Mouse (Mus musculus): ENCODE data around the gene Slc6a11. TPM values are rescaled to one million over a fixed set of nuclear protein-coding genes. Genes with fewer than 3 reads are reported as not detected.

The Slc6a11 gene
- polyA plus RNA-seq, 1 experiment = 216 TPM

DNA sequence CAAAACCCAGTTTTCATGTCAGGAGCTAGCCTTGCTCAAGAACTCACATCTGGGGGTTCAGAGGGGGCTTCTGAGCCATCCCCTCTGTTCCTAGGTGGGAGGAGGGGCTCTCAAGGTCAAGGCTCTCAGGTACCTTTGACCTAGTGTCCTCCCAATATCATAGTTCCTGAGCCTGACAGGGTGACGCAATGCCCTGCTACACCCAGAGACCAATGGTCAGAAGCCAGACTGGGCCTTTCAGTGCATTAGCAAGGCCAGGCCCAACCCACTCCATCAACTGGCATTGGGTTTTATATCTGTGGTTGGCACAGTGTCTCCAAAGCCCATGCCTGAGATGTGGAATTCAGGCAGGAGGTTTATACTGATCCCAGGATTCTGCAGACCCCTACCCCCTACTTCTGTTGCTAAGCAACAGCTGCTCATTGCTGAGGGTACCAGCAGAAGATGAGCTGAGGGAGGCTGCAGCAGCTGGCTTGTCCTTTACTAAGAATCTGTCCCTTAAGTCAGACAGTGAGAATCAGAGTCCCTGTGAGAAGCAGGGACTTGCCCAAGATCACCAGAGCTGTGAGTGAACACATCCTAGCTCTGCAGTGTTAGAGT lies 126.8 kb downstream of the Slc6a11 start:
- Histone ChIP-seq H3K4me3 (replicated peaks; ENCODE audit: insufficient read depth, low read depth, low read length) (no peak overlapping the region), H3K27me3 (ENCODE audit: control insufficient read depth, insufficient read depth, low read length) (no peaks in the 10 kb centered on the region), H3K4me1 (ENCODE audit: control insufficient read depth, insufficient read depth, low read length) (peaks cover 5% of the 10 kb centered on the region; the same call in 1 of the 2 replicates), H3K27ac (ENCODE audit: insufficient read depth, low read length) (no peak overlapping the region)
- 93% methylated on average over 1 of the region's 1 CpGs for WGBS
- TF ChIP-seq POLR2A (IDR thresholded peaks at IDR 0.05; ENCODE audit: borderline replicate concordance, insufficient read depth, low read length) = no peak
- TF ChIP-seq CTCF (IDR thresholded peaks at IDR 0.05; ENCODE audit: borderline replicate concordance, insufficient read depth, low read depth, low read length) = no peak
- DNase-seq = no peak

DNA sequence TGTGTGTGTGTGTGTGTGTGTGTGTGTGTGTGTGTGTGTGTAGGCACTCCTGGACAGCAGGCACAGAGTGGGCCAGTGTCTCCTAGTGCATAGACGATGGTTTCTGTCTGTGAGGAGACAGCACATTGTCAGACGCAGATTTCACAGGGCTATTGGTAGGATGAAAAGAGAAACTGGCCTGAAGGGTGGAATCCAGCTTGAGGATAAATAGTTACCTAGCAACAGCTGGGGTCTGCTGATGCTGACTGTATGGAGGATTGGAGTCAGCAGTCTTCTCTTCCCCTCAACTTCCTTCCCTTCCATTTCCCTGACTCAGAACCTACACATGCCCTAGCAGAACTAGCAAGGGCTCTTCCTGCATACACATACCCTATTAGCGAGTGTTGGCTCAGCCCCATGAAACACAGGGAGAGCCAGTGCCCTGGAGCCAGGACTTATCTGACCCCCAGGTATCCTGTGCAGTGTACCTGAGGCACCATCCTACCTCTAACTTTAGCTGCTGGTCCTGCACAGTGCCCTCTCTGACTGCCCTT lies 127.7 kb downstream of the Slc6a11 start:
- peaks cover 5% of the 10 kb centered on the region; the same call in 1 of the 2 replicates for H3K4me1 ChIP-seq (ENCODE audit: control insufficient read depth, insufficient read depth, low read length)
- no peak overlapping the region for H3K4me3 ChIP-seq (replicated peaks; ENCODE audit: insufficient read depth, low read depth, low read length)
- no peak overlapping the region for H3K27ac ChIP-seq (ENCODE audit: insufficient read depth, low read length)
- no peak for DNase-seq
- TF ChIP-seq POLR2A (IDR thresholded peaks at IDR 0.05; ENCODE audit: borderline replicate concordance, insufficient read depth, low read length) (no peak), CTCF (IDR thresholded peaks at IDR 0.05; ENCODE audit: borderline replicate concordance, insufficient read depth, low read depth, low read length) (no peak)
- no peaks in the 10 kb centered on the region for H3K27me3 ChIP-seq (ENCODE audit: control insufficient read depth, insufficient read depth, low read length)
- 73% methylated on average over 3 of the region's 3 CpGs for WGBS

DNA sequence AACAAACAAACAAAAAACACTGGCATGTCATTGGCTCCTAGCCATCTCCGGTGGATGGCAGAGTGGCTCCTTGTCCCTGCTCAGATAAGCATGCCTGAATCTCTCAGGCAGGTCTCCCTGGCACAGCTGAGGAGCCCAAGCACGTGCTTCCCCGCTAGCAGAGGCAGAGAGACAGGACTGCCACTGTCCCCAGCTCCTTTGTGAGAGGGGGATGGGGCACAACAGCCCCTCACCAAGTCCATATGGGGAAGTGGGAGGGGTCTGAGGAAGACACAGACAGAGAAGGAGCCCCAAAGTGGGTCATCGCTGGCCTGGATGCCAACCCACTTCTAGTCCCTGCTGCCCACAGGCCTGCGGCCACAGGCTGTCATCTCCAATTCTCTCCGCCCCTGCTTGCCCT lies 130.6 kb downstream of the Slc6a11 start:
- WGBS = 23% methylated on average over 6 of the region's 6 CpGs
- no peak overlapping the region for H3K27ac ChIP-seq (ENCODE audit: insufficient read depth, low read length)
- H3K27me3 ChIP-seq (ENCODE audit: control insufficient read depth, insufficient read depth, low read length) = no peaks in the 10 kb centered on the region
- no peak overlapping the region for H3K4me3 ChIP-seq (replicated peaks; ENCODE audit: insufficient read depth, low read depth, low read length)
- DNase-seq = peak in 1 of 2 experiments; percentile 29
- TF ChIP-seq POLR2A (IDR thresholded peaks at IDR 0.05; ENCODE audit: borderline replicate concordance, insufficient read depth, low read length) = no peak
- TF ChIP-seq CTCF (IDR thresholded peaks at IDR 0.05; ENCODE audit: borderline replicate concordance, insufficient read depth, low read depth, low read length) = no peak
- peaks cover 5% of the 10 kb centered on the region; the same call in 1 of the 2 replicates for H3K4me1 ChIP-seq (ENCODE audit: control insufficient read depth, insufficient read depth, low read length)

DNA sequence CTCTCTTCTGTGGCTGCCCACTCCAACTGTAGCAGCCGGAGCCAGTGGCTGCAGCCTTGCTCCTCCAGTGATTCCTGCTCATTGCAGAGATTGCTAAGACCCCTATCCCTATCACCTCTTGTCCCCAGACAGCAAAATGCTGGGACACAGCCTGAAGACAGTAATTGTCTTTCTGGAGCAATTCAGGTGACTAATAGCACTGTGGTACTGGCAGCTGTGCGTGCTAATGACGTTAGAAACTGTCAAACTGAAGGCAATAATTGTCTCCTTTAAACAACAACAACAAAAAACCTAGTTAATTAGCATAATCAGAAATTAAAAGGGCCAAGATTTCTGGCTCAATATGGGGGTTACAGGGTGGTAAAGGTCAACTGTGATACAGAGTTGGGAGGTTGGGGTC lies 133.0 kb downstream of the Slc6a11 start:
- 90% methylated on average over 3 of the region's 3 CpGs for WGBS
- no peak for TF ChIP-seq POLR2A (IDR thresholded peaks at IDR 0.05; ENCODE audit: borderline replicate concordance, insufficient read depth, low read length)
- TF ChIP-seq CTCF (IDR thresholded peaks at IDR 0.05; ENCODE audit: borderline replicate concordance, insufficient read depth, low read depth, low read length) = no peak
- no peak overlapping the region for H3K27ac ChIP-seq (ENCODE audit: insufficient read depth, low read length)
- no peak for DNase-seq
- H3K4me3 ChIP-seq (replicated peaks; ENCODE audit: insufficient read depth, low read depth, low read length) = no peak overlapping the region
- no peaks in the 10 kb centered on the region for H3K27me3 ChIP-seq (ENCODE audit: control insufficient read depth, insufficient read depth, low read length)
- peaks cover 7% of the 10 kb centered on the region; the same call in 1 of the 2 replicates for H3K4me1 ChIP-seq (ENCODE audit: control insufficient read depth, insufficient read depth, low read length)

GRCm38 (mm10) chr6:114264426-114264825 lies 133.4 kb downstream of the Slc6a11 start:
- no peak overlapping the region for H3K27ac ChIP-seq (ENCODE audit: insufficient read depth, low read length)
- TF ChIP-seq POLR2A (IDR thresholded peaks at IDR 0.05; ENCODE audit: borderline replicate concordance, insufficient read depth, low read length) (no peak), CTCF (IDR thresholded peaks at IDR 0.05; ENCODE audit: borderline replicate concordance, insufficient read depth, low read depth, low read length) (no peak)
- no peaks in the 10 kb centered on the region for H3K27me3 ChIP-seq (ENCODE audit: control insufficient read depth, insufficient read depth, low read length)
- H3K4me1 ChIP-seq (ENCODE audit: control insufficient read depth, insufficient read depth, low read length) = peaks cover 11% of the 10 kb centered on the region; the same call in 1 of the 2 replicates
- no peak for DNase-seq
- 64% methylated on average over 5 of the region's 5 CpGs for WGBS
- no peak overlapping the region for H3K4me3 ChIP-seq (replicated peaks; ENCODE audit: insufficient read depth, low read depth, low read length)

DNA sequence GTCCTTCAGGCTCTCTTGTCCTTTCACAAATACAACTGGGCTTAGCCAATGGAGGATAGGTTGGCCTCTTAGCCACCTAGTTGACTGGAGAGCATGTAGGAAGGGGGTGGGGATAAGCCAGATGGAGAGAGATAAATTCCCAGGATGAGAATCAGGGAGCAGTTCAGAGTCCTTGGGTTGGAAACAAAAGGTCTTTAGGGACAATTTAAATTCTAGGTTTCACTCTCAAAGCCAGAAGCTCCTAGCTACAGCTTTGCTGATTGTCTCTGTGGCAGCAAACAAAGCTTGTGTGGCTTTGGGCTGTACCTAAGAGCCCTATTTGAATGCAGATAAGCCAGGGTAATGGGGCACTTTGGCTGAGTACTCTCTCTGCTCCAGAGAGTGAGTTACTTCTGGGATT lies 135.2 kb downstream of the Slc6a11 start:
- Histone ChIP-seq H3K4me1 (ENCODE audit: control insufficient read depth, insufficient read depth, low read length) (peaks cover 28% of the 10 kb centered on the region), H3K27ac (ENCODE audit: insufficient read depth, low read length) (no peak overlapping the region), H3K4me3 (replicated peaks; ENCODE audit: insufficient read depth, low read depth, low read length) (no peak overlapping the region), H3K27me3 (ENCODE audit: control insufficient read depth, insufficient read depth, low read length) (no peaks in the 10 kb centered on the region)
- TF ChIP-seq POLR2A (IDR thresholded peaks at IDR 0.05; ENCODE audit: borderline replicate concordance, insufficient read depth, low read length) (no peak), CTCF (IDR thresholded peaks at IDR 0.05; ENCODE audit: borderline replicate concordance, insufficient read depth, low read depth, low read length) (no peak)
- DNase-seq = no peak

DNA sequence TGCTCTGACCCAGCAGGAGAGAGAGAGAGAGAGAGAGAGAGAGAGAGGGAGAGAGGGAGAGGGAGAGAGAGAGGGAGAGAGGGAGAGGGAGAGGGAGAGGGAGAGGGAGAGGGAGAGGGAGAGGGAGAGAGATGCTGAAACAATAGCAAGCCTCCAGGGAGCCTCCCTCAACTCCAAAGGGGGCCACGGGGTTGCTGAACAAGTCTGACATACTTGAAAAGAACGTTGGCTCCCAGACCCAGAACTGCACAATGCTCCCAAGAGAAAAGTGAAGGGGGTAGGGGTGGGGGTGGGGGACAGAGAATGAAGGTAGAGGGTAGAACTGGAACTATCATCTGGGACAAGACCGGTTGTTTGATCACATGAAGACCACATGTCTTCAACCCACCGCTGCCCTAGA lies 136.9 kb downstream of the Slc6a11 start:
- Histone ChIP-seq H3K4me1 (ENCODE audit: control insufficient read depth, insufficient read depth, low read length) (peaks cover 34% of the 10 kb centered on the region), H3K27ac (ENCODE audit: insufficient read depth, low read length) (no peak overlapping the region), H3K27me3 (ENCODE audit: control insufficient read depth, insufficient read depth, low read length) (no peaks in the 10 kb centered on the region), H3K4me3 (replicated peaks; ENCODE audit: insufficient read depth, low read depth, low read length) (no peak overlapping the region)
- WGBS = 79% methylated on average over 4 of the region's 4 CpGs
- TF ChIP-seq POLR2A (IDR thresholded peaks at IDR 0.05; ENCODE audit: borderline replicate concordance, insufficient read depth, low read length) = no peak
- no peak for TF ChIP-seq CTCF (IDR thresholded peaks at IDR 0.05; ENCODE audit: borderline replicate concordance, insufficient read depth, low read depth, low read length)
- DNase-seq = no peak

GRCm38 (mm10) chr6:114269589-114269988 lies 138.5 kb downstream of the Slc6a11 start:
- H3K4me3 ChIP-seq (replicated peaks; ENCODE audit: insufficient read depth, low read depth, low read length) = no peak overlapping the region
- DNase-seq = peak; percentile 38 to 66
- 22% methylated on average over 2 of the region's 2 CpGs for WGBS
- H3K27me3 ChIP-seq (ENCODE audit: control insufficient read depth, insufficient read depth, low read length) = no peaks in the 10 kb centered on the region
- TF ChIP-seq POLR2A (IDR thresholded peaks at IDR 0.05; ENCODE audit: borderline replicate concordance, insufficient read depth, low read length) = no peak
- TF ChIP-seq CTCF (IDR thresholded peaks at IDR 0.05; ENCODE audit: borderline replicate concordance, insufficient read depth, low read depth, low read length) = no peak
- H3K27ac ChIP-seq (ENCODE audit: insufficient read depth, low read length) = no peak overlapping the region
- peaks cover 34% of the 10 kb centered on the region for H3K4me1 ChIP-seq (ENCODE audit: control insufficient read depth, insufficient read depth, low read length)

All from cerebellum, adult 2 months (tissue).